Mouse (Mus musculus) forebrain, embryonic 11.5 days (tissue): ENCODE measurements around the gene Ube2t. TPM values are rescaled to one million over a fixed set of nuclear protein-coding genes. Genes with fewer than 3 reads are reported as not detected.

ENCODE experiments used
- ATAC-seq: fragments of 200-750 bp; cut with Nextera tagmentation; replicated peaks from 2 replicates; pipeline ENCODE4 v1.8.0; 2017; ENCODE audit warnings: moderate TSS enrichment; ENCODE audit not compliant: low FRiP score
- DNase-seq: peaks from one replicate; pipeline ENCODE4 v3.0.0-alpha.2; 2017; ENCODE audit warnings: low spot score
- H3K27ac ChIP-seq: fragments of 300-500 bp; sonication (generic); 2 replicates; pipeline ENCODE4 v1.5.1; 2014; ENCODE audit warnings: low read depth, low read length
- H3K27me3 ChIP-seq: fragments of 300-500 bp; sonication (generic); 2 replicates; pipeline ENCODE4 v1.6.1; 2014; ENCODE audit warnings: mild to moderate bottlenecking, low read length, mixed read lengths; ENCODE audit not compliant: control insufficient read depth, insufficient read depth
- H3K36me3 ChIP-seq: fragments of 300-500 bp; sonication (generic); 2 replicates; pipeline ENCODE4 v1.6.1; 2014; ENCODE audit warnings: mild to moderate bottlenecking, low read length, moderate library complexity, mixed read lengths; ENCODE audit not compliant: control insufficient read depth, insufficient read depth
- H3K4me1 ChIP-seq: fragments of 300-500 bp; sonication (generic); replicated peaks from 2 replicates; pipeline ENCODE4 v1.6.1; 2014; ENCODE audit warnings: low read length, mixed read lengths; ENCODE audit not compliant: control insufficient read depth, insufficient read depth
- H3K4me2 ChIP-seq: fragments of 300-500 bp; sonication (generic); 2 replicates; pipeline ENCODE4 v1.6.1; 2014; ENCODE audit warnings: low read depth, mild to moderate bottlenecking, low read length, moderate library complexity, mixed read lengths; ENCODE audit not compliant: severe bottlenecking
- H3K4me3 ChIP-seq: fragments of 300-500 bp; sonication (generic); 2 replicates; pipeline ENCODE4 v1.5.1; 2014; ENCODE audit warnings: low read depth, low read length
- H3K9ac ChIP-seq: fragments of 300-500 bp; sonication (generic); 2 replicates; pipeline ENCODE4 v1.6.1; 2014; ENCODE audit warnings: low read length
- H3K9me3 ChIP-seq: fragments of 300-500 bp; sonication (generic); 2 replicates; pipeline ENCODE4 v1.6.1; 2016; ENCODE audit warnings: low read length, mixed read lengths; ENCODE audit not compliant: control insufficient read depth
- WGBS: fragments of 180-500 bp; shearing (Covaris S2); extraction: QIAGEN DNeasy Blood & Tissue Kit; methylation state at CpG from one replicate; pipeline ENCODE4 v1.1.7; 2014; 5-methylcytosine and 5-hydroxymethylcytosine counted together
- polyA plus RNA-seq: library from polyadenylated mRNA; unstranded; fragments of >200 nt; fragmentation: Nextera tagmentation; extraction: Ambion mirVana; gene quantifications from 2 replicates; pipeline ENCODE4 v1.2.1, GENCODE M21; 2014

Gene Ube2t
- polyA plus RNA-seq, 1 experiment from 2014 or later, result 53.4 TPM

DNA sequence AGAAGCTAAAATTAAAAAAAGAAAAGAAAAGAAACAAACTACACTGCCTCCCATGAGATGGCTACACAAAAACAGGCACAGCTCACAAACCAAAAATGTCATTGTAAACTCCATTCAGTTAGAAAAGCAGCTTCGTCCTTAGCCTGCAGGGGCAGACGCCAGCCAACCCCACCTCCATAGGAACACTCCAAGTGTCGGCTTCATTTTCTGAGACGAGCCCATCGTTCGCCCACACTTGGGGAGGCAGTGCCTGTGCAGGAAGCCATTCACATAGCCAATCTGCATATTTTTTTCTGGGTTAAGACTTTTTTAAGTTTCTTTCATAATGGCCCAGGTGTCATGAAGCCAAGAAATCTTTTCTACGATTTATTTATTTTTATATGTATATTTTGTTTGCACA, 14.8 kb upstream of the Ube2t start:
- Histone ChIP-seq H3K27ac (no peak overlapping the region), H3K4me1 (no peaks in the 10 kb centered on the region), H3K4me3 (no peak overlapping the region), H3K27me3 (no peaks in the 10 kb centered on the region), H3K4me2 (no peak overlapping the region), H3K9ac (no peak overlapping the region), H3K36me3 (no peaks in the 10 kb centered on the region), H3K9me3 (no peaks in the 10 kb centered on the region)
- ATAC-seq (no peak), DNase-seq (no peak)
- 85% methylated on average over 7 of the region's 7 CpGs for WGBS

- DNase-seq (no peak), ATAC-seq (no peak)
- 93% methylated on average over 3 of the region's 3 CpGs for WGBS
- Histone ChIP-seq H3K27ac (no peak overlapping the region), H3K9me3 (no peaks in the 10 kb centered on the region), H3K9ac (no peak overlapping the region), H3K27me3 (no peaks in the 10 kb centered on the region), H3K4me3 (no peak overlapping the region), H3K4me2 (no peak overlapping the region), H3K36me3 (no peaks in the 10 kb centered on the region), H3K4me1 (peaks cover 4% of the 10 kb centered on the region; the same call in 1 of the 2 replicates)
These were observed 12.4 kb upstream of the Ube2t start for GRCm38 (mm10) chr1:134949946-134950345.

DNA sequence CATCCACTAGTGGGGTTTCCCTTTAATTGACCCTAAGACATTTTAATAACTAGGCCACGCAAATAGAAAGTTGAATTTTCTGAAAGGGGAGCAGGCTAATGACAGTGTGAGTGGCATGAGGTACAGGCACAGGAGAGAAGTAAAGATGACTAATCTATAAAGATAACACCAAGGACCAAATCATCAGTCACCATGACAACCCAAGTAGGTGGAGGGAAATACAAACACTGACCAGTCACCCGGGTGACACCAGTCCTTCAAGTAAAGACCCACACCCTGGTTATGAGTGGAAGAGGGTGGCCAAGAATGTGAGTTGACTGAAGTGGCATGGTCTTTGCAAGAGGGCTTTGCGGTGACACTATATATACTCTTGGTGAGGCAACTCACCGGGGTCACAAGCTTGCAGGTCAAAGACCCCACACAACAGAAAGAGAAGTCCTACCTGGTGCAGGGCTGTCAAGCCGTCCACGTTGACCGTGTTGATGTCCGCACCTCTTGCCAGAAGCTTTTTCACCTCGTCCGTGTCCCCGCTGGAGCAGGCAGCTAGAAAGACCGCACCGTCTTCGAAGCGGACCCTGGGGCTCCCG, 7.2 kb upstream of the Ube2t start:
- no peaks in the 10 kb centered on the region for H3K27me3 ChIP-seq

GRCm38 (mm10) chr1:134955637-134956176, 6.7 kb upstream of the Ube2t start, which contains the start of gene Ppp1r12b:
Gene Ppp1r12b (minus strand): TSS chr1:134955942.
- H3K4me2 ChIP-seq, result peak within 1 kb of the TSS; percentile 78
- H3K27ac ChIP-seq, result peak within 1 kb of the TSS; percentile 73
- H3K4me3 ChIP-seq, result peak within 1 kb of the TSS; percentile 78
- ATAC-seq, result peak; percentile 99
- peaks cover 8% of the 10 kb centered on the region; the same call in 1 of the 2 replicates for H3K4me1 ChIP-seq
- H3K9ac ChIP-seq, result peak within 1 kb of the TSS; percentile 84
- WGBS, result under 1% methylated on average over 39 of the region's 39 CpGs
- DNase-seq, result peak; percentile 96
- H3K27me3 ChIP-seq, result no peaks in the 10 kb centered on the region
- H3K9me3 ChIP-seq, result no peaks in the 10 kb centered on the region
- H3K36me3 ChIP-seq, result no peaks in the 10 kb centered on the region

More for the DNA sequence above, 7.2 kb upstream of the Ube2t start:
- H3K4me2 ChIP-seq, result peak overlapping the region; percentile 78
- DNase-seq, result no peak
- H3K36me3 ChIP-seq, result no peaks in the 10 kb centered on the region
- ATAC-seq, result no peak
- H3K9me3 ChIP-seq, result no peaks in the 10 kb centered on the region
- H3K4me3 ChIP-seq, result peak overlapping the region; percentile 78
- WGBS, result 6% methylated on average over 16 of the region's 16 CpGs
- peaks cover 8% of the 10 kb centered on the region; the same call in 1 of the 2 replicates for H3K4me1 ChIP-seq
- peak overlapping the region; percentile 84 for H3K9ac ChIP-seq
- H3K27ac ChIP-seq, result peak overlapping the region; percentile 73

GRCm38 (mm10) chr1:134960634-134961033, 1.7 kb upstream of the Ube2t start:
- Histone ChIP-seq H3K27me3 (no peaks in the 10 kb centered on the region), H3K4me1 (no peaks in the 10 kb centered on the region; the same call in 1 of the 2 replicates), H3K9ac (no peak overlapping the region), H3K4me3 (no peak overlapping the region), H3K9me3 (no peaks in the 10 kb centered on the region), H3K27ac (no peak overlapping the region), H3K4me2 (no peak overlapping the region), H3K36me3 (0 out of 2 replicates have a peak, but pooled peaks cover 1% of the 10 kb centered on the region)
- ATAC-seq, result no peak
- WGBS, result 64% methylated on average over 7 of the region's 7 CpGs
- DNase-seq, result no peak

- Histone ChIP-seq H3K27ac (no peak overlapping the region), H3K4me2 (peak overlapping the region; percentile 57), H3K9me3 (no peaks in the 10 kb centered on the region), H3K4me3 (peak overlapping the region; percentile 53), H3K36me3 (peaks cover 2% of the 10 kb centered on the region; the same call in 1 of the 2 replicates), H3K9ac (peak overlapping the region; percentile 63), H3K4me1 (no peaks in the 10 kb centered on the region; the same call in 1 of the 2 replicates), H3K27me3 (no peaks in the 10 kb centered on the region)
- WGBS, result 4% methylated on average over 11 of the region's 11 CpGs
- ATAC-seq (no peak; the same call in 1 of the 2 replicates), DNase-seq (no peak)
These were observed 456 bp downstream of the Ube2t start for GRCm38 (mm10) chr1:134962821-134963220.

GRCm38 (mm10) chr1:134965430-134965829, 3.1 kb downstream of the Ube2t start:
- DNase-seq (no peak), ATAC-seq (no peak)
- 97% methylated on average over 2 of the region's 2 CpGs for WGBS
- H3K4me2 ChIP-seq, result no peak overlapping the region
- H3K4me1 ChIP-seq, result no peaks in the 10 kb centered on the region; the same call in 1 of the 2 replicates
- H3K36me3 ChIP-seq, result peaks cover 9% of the 10 kb centered on the region
- no peak overlapping the region for H3K9ac ChIP-seq
- no peak overlapping the region for H3K4me3 ChIP-seq
- no peaks in the 10 kb centered on the region for H3K9me3 ChIP-seq
- no peak overlapping the region for H3K27ac ChIP-seq
- H3K27me3 ChIP-seq, result no peaks in the 10 kb centered on the region

DNA sequence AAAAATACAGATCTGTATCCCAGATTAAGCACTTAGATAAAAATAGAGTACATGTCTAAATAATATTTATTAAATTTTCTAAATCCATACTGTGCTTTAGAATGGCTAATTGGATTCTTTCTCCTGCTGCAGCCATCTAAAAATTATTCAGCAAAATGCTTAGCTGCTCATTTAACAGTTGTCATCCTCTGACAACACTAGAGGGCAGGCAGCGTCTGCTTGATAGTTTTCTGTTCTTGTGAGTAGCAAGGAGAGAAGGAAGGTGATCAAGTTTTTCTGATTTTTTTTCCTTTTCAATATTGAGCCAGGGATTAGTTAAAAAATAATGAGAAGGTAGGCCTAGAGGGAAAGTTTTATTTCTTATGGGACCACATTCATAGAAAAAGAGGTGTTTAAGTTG, 10.6 kb downstream of the Ube2t start:
- Histone ChIP-seq H3K9ac (no peak overlapping the region), H3K27me3 (no peaks in the 10 kb centered on the region), H3K27ac (no peak overlapping the region), H3K9me3 (no peaks in the 10 kb centered on the region), H3K4me2 (no peak overlapping the region), H3K4me1 (no peaks in the 10 kb centered on the region), H3K4me3 (no peak overlapping the region), H3K36me3 (peaks cover 10% of the 10 kb centered on the region)
- 64% methylated on average over 1 of the region's 1 CpGs for WGBS
- ATAC-seq (no peak), DNase-seq (no peak)
